Mouse (Mus musculus) gastrocnemius, adult 8-10 months (tissue): Measurements from ENCODE around the gene Pacs1. TPM values are rescaled to one million over a fixed set of nuclear protein-coding genes. Genes with fewer than 3 reads are reported as not detected.
A peak's percentile ranks its signal among the peaks of the same experiment; 100 is the strongest.
"Not testable (repeated sequence)": the region's sequence is repeated elsewhere in the genome, so short reads cannot be mapped to it uniquely, and the experiment has no call there.

Experiments used
- DNase-seq, 2 experiments: peaks; one replicate each; pipeline ENCODE4 v3.0.0; 2022; ENCODE audit warnings: low spot score in 2 of 2
- microRNA-seq: library from miRNA; unstranded; fragments of <30 nt; microRNA quantifications from one replicate; pipeline ENCODE4 v1.2.0, GENCODE M21; 2022
- total RNA-seq, 4 experiments: library from RNA; stranded (reverse); gene quantifications; 2 replicates each; pipeline ENCODE4 v1.2.4; 2022

Gene Pacs1
- total RNA-seq, 4 experiments from 2014 or later, result 4.5 to 6.6 (median 5.4) TPM

DNA sequence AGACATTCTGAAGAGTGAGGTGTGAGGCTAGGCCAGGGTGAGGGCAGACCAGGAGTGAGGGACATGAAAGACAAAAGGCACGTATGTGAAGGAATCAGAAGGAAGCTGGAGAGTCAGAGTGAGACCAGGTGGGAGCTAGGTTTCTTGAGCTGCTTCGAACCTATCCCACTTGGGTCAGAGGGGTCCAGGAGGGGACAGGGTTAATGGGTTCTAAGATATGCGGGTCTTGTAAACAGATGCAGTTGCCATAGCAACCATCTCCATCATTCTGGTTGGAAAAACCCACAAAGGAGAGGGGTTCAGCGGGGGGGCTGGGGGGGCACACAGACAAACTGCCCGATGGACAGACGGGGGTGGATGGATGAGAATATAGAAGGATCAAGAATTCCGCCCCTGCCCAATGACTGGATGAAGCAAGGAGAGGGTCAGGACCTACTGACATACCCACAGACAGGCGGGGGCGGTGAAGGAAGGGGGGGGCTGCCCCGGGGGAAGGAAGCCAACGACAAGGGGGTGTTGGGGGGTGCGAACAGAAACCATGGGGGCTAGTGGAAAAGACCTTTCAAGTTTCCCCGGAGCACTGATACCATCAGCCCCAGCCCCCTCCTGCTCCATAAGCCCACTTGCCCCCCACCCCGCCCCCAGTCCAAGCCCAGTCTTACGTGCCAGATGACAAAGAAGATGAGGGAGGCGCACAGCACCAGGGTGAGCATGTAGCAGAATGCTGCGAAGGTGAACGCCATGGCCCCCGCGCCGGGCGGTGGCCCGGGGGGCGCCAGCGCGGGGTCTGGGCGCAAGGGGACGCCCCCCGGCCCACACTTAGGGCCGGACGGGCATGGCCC lies 175.2 kb downstream of the Pacs1 start:
- DNase-seq, result no peak

GRCm38 (mm10) chr19:5095887-5096474 lies 176.9 kb downstream of the Pacs1 start:
- no peak for DNase-seq

GRCm38 (mm10) chr19:5094746-5095417 lies 178.0 kb downstream of the Pacs1 start:
- DNase-seq, result no peak

GRCm38 (mm10) chr19:5094243-5094632 lies 178.7 kb downstream of the Pacs1 start:
- DNase-seq, result peak; percentile 78 to 79

- no peak for DNase-seq
These were observed 179.3 kb downstream of the Pacs1 start for GRCm38 (mm10) chr19:5093481-5094242.

- DNase-seq, result no peak
These were observed 180.8 kb downstream of the Pacs1 start for GRCm38 (mm10) chr19:5092083-5092482.

DNA sequence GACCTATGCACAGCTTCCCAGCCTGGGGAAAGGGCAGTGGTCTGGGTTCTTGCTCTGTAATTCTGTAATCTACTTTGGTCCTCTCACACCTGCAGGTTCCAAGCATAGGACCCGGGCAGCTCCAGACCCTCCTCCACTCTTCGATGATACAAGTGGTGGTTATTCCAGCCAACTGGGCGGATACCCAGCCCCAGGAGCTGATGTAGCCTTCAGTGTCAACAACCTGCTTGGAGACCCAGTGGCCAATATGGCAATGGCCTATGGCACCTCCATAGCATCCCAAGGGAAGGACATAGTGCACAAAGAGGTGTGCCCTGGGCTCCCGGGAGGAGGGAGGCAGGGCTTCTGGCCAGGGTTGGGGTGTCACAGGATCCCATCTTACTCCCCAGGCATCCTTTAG lies 183.6 kb downstream of the Pacs1 start:
- DNase-seq, result no peak

DNA sequence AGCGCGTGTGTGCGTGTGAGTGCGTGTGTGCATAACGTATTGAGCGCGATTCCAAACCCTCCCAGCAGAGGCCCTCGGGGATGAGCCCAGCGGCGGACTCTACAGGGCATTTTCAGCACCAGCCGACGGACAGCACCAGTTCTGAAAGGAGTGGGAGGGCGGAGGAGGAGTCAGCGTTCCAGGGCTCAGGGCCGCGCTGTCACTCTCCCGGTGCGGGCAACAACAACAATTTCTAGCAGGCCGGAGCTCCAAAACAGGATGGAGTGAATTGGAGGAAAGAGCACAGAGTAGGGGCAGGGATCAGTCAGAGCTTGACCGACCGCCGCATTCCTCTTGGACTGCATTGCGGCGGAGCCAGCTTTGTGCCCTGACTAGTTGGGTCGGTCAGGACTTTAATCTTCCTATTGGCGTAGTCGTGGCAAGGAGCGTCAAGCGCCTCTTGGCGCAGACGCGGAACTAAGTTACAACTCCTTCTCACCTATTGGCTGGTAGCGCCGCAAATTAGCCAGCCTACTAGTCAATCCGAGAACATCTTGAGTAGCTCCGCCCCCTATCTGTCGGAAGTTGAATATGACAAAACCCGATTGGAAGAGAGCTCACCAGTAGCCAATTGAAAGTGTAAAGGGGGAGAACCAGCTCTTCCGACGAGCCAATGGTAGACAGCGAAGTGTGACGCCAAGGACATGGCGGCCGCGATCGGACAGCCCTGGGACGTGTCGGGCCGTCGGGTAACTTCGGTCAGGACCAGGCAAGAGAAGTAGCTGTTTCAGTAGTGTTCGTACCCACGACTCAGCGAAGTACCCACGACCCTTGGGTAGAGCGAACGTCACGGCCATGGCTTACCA lies 184.8 kb downstream of the Pacs1 start, which contains the start of gene Yif1a:
Gene Yif1a (plus strand): TSS at position 655 of the 845 bp plus-strand sequence.
- DNase-seq, result peak; percentile 88 to 91

GRCm38 (mm10) chr19:5086533-5086932 lies 186.4 kb downstream of the Pacs1 start:
- not testable (repeated sequence) for DNase-seq

DNA sequence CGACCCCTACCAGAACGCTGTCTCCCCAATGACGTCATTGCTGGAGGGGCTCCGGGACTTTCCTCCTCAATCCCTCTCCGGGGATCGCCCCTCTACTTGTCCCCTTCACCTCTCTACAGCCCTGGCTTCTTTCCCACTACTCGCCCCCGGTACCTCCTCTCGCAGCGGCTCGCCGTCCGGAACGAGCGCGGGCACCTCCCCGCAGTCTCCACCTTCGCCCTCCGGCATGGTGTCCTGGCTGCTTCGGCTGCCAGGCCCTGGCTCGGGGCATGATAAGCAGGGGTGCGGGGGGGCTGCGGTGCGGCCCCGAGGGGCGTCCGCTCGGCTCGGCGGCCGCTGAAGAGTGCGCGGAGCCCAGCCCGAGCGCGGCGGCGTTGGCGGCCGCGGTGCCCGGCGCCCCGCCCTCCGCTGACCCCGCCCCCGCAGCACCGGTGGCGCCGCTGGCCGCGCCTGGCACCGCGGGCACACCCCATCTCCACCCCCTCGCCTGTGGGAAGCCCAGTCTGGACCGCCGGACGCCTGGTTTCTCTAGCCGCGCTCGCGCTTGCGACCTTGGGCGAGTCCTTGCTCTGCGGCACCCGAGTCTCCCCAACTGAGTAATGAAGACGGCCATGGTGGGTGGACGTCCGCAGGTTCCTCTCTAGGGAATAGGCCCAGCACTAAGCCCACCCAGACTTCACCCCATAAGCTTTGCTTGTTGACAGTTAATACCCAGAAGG lies 187.6 kb downstream of the Pacs1 start, which contains the start of gene Tmem151a:
Gene Tmem151a (minus strand): TSS at position 387 of the 719 bp plus-strand sequence.
- DNase-seq, result no peak

DNA sequence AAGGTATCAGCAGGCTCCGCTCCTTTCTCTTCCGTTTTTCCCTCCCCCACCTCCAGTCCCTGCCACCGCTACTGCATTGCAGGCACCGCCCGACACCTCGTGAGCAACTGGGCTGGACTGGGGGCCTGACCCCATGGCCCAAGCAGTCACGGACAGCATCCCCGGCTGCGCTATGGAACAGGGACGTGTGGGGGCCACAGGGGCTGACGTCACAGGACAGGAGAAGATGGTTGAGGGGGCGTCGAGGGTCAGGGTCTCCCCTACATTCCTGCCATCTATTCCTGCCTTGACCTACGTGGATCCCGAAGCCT lies 188.1 kb downstream of the Pacs1 start:
- DNase-seq, result no peak

DNA sequence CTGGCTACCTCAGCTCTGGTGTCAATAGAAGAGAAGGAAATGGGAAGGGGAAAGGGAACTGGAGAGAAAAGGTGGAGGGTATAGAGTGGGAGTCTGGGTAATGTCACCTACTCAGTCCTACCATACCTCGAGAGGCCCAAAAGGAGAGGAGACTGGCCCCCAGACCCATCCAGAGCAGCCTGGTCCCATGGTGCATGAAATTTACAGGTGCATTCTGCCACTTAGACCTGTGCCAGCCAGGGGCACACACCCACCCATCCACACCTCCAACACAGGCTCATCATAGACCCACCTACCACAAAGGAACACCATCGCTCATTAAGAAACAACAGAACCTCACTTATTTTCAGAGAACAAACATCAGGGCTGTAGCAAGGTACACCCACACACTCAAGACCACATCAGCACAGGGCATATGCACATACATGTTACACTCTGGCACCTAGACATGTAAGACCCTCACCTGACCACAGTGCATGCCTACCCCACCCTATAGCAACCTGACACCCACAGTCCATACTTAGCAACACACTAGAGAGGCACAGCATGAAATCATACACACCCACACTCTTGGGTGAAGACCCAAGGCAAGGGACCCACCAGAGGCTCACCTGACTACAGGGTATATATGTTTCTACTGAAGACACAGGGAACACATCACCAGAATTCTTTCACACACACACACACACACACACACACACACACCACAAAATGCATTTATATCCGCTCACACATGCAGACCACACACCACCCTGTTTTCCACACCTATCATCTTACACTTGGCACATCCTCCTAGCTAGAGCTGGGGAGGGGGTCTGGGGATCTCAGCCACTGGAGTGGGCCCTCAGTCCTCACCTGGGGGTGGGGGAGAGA lies 188.7 kb downstream of the Pacs1 start:
- DNase-seq, result no peak

Small RNAs within 50 kb of the gene (microRNA-seq; reads per million reads assigned to microRNA genes)
- gene Gm27468, result not detected

Other genes with a start within 250 kb of the Pacs1 start
- gene Slc29a2, start 249.3 kb downstream of the Pacs1 start, total RNA-seq, result 1 to 10 TPM; 4.0 to 6.1 (median 4.3) TPM
- gene B4gat1, start 234.3 kb downstream of the Pacs1 start, total RNA-seq, result 10 to 100 TPM; 16.0 to 23.1 (median 19.5) TPM
- gene AC124502.3, start 234.2 kb downstream of the Pacs1 start, total RNA-seq, result 1 to 10 TPM in 3 of 4 experiments, under 1 TPM in 1; 0.61 to 1.7 (median 1.4) TPM
- 10 to 100 TPM; 14.8 to 17.6 (median 16.4) TPM for gene Brms1, start 231.8 kb downstream of the Pacs1 start, total RNA-seq
- 1 to 10 TPM in 1 of 4 experiments, under 1 TPM in 3; 0.47 to 1.0 (median 0.75) TPM for gene Rin1, start 222.6 kb downstream of the Pacs1 start, total RNA-seq
- gene Cd248, start 205.0 kb downstream of the Pacs1 start, total RNA-seq, result 1 to 10 TPM; 5.2 to 8.9 (median 7.0) TPM
- gene Tmem151a, start 187.6 kb downstream of the Pacs1 start, total RNA-seq, result under 1 TPM in 1 of 4 experiments, not detected in 3; 0.12 TPM
- gene Yif1a, start 184.6 kb downstream of the Pacs1 start, total RNA-seq, result 10 to 100 TPM; 37.4 to 44.7 (median 39.8) TPM
- gene Cnih2, start 174.6 kb downstream of the Pacs1 start, total RNA-seq, result not detected
- 100 to 1,000 TPM; 124 to 137 (median 131) TPM for gene Rab1b, start 166.0 kb downstream of the Pacs1 start, total RNA-seq
- 10 to 100 TPM; 60.6 to 68.9 (median 64.0) TPM for gene Klc2, start 154.6 kb downstream of the Pacs1 start, total RNA-seq
- gene Sf3b2, start 22.3 kb upstream of the Pacs1 start, total RNA-seq, result 10 to 100 TPM; 59.7 to 74.1 (median 62.9) TPM
- under 1 TPM in 1 of 4 experiments, not detected in 3; 0.17 TPM for gene Gal3st3, start 25.2 kb upstream of the Pacs1 start, total RNA-seq
- gene Catsper1, start 62.6 kb upstream of the Pacs1 start, total RNA-seq, result not detected
- gene Cst6, start 76.5 kb upstream of the Pacs1 start, total RNA-seq, result 10 to 100 TPM; 44.0 to 55.9 (median 44.9) TPM
- gene Eif1ad, start 93.6 kb upstream of the Pacs1 start, total RNA-seq, result 10 to 100 TPM; 16.3 to 18.8 (median 17.9) TPM
- 100 to 1,000 TPM; 122 to 146 (median 135) TPM for gene Banf1, start 94.0 kb upstream of the Pacs1 start, total RNA-seq
- gene Sart1, start 115.6 kb upstream of the Pacs1 start, total RNA-seq, result 10 to 100 TPM; 40.2 to 52.1 (median 45.3) TPM
- 1 to 10 TPM in 3 of 4 experiments, under 1 TPM in 1; 0.96 to 2.4 (median 2.0) TPM for gene Tsga10ip, start 129.4 kb upstream of the Pacs1 start, total RNA-seq
- 100 to 1,000 TPM; 727 to 752 (median 743) TPM for gene Drap1, start 151.9 kb upstream of the Pacs1 start, total RNA-seq
- 10 to 100 TPM; 33.7 to 38.3 (median 35.8) TPM for gene AI837181, start 152.0 kb upstream of the Pacs1 start, total RNA-seq
- not detected for gene Fosl1, start 174.4 kb upstream of the Pacs1 start, total RNA-seq
- 1 to 10 TPM; 5.5 to 8.1 (median 6.3) TPM for gene Ccdc85b, start 184.8 kb upstream of the Pacs1 start, total RNA-seq
- 10 to 100 TPM; 29.2 to 35.1 (median 32.8) TPM for gene Fibp, start 187.5 kb upstream of the Pacs1 start, total RNA-seq
- gene Ctsw, start 195.4 kb upstream of the Pacs1 start, total RNA-seq, result not detected
- gene Efemp2, start 200.8 kb upstream of the Pacs1 start, total RNA-seq, result 1 to 10 TPM; 3.2 to 6.1 (median 3.8) TPM
- gene Mus81, start 215.3 kb upstream of the Pacs1 start, total RNA-seq, result 10 to 100 TPM; 18.5 to 22.8 (median 21.2) TPM
- 10 to 100 TPM; 44.8 to 57.2 (median 51.2) TPM for gene Cfl1, start 217.3 kb upstream of the Pacs1 start, total RNA-seq
- under 1 TPM in 3 of 4 experiments, not detected in 1; 0.31 to 0.67 (median 0.47) TPM for gene 1700020D05Rik, start 230.7 kb upstream of the Pacs1 start, total RNA-seq
- 1 to 10 TPM; 5.3 to 6.4 (median 5.9) TPM for gene Snx32, start 237.4 kb upstream of the Pacs1 start, total RNA-seq